Mouse (Mus musculus): ENCODE results near the gene Rxra. TPM values are rescaled to one million over a fixed set of nuclear protein-coding genes. Genes with fewer than 3 reads are reported as not detected.

The Rxra gene
- polyA plus RNA-seq, 1 experiment = 0.55 TPM

DNA sequence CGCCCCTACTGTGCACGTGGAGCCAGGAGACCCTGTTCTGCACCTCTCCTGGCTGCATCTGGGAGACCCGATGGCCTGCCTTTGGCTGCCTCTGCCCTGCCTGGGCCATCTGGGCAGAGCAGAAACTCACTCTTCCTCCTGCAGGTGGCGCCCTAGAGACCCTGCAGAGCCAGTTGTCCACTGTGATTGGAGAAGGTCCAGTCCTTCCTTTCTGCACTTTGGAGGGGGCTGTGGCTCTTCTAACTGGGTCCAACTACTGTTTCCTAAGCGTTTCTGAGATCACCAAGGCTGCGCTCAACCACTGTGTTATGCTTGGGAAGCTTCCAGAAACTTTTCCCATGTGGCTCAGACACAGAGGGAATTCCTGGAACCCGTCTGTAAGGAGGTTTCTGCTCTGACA lies 95.7 kb downstream of the Rxra start:
- TF ChIP-seq GATA1 (IDR thresholded peaks at IDR 0.05; ENCODE audit: low read length) = no peak
- no peak for TF ChIP-seq TAL1 (IDR thresholded peaks at IDR 0.05; ENCODE audit: low read length)
- no peak overlapping the region for H3K4me3 ChIP-seq (replicated peaks)
- H3K9me3 ChIP-seq (ENCODE audit: control insufficient read depth, low read length) = no peaks in the 10 kb centered on the region
- no peaks in the 10 kb centered on the region for H3K27me3 ChIP-seq (ENCODE audit: control insufficient read depth)
- H3K4me1 ChIP-seq (ENCODE audit: control insufficient read depth) = no peaks in the 10 kb centered on the region
- no peaks in the 10 kb centered on the region for H3K36me3 ChIP-seq (ENCODE audit: control insufficient read depth)

DNA sequence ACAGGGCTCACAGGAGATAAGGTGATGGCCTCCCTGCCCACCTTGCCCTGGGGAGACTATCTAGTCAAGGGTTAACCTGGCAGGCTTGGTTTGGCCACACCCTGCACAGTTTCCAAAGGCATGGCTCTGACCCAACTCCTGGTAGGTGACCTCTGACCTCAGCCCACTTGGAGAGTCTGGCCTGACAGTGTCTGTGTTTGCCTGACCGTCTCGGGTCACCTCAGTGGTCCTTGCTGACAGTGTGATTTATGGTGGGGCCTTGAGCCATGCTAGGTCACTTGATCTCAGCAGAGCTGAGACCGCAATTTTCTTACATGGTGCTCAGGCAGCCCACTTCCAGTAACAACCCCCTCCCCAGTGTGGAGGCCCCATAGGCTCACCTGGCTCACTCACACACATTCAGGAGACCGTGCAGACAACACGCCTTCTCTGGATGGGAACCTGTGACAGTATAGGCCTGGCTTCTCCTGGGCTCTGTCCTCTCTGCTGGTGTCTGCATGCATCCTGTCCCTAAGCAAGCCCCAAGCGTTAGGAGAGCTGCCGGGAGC lies 96.7 kb downstream of the Rxra start:
- Histone ChIP-seq H3K27me3 (ENCODE audit: control insufficient read depth) (no peaks in the 10 kb centered on the region), H3K9me3 (ENCODE audit: control insufficient read depth, low read length) (no peaks in the 10 kb centered on the region), H3K4me1 (ENCODE audit: control insufficient read depth) (no peaks in the 10 kb centered on the region), H3K36me3 (ENCODE audit: control insufficient read depth) (no peaks in the 10 kb centered on the region), H3K4me3 (replicated peaks) (no peak overlapping the region)
- TF ChIP-seq TAL1 (IDR thresholded peaks at IDR 0.05; ENCODE audit: low read length) (no peak), GATA1 (IDR thresholded peaks at IDR 0.05; ENCODE audit: low read length) (no peak)

DNA sequence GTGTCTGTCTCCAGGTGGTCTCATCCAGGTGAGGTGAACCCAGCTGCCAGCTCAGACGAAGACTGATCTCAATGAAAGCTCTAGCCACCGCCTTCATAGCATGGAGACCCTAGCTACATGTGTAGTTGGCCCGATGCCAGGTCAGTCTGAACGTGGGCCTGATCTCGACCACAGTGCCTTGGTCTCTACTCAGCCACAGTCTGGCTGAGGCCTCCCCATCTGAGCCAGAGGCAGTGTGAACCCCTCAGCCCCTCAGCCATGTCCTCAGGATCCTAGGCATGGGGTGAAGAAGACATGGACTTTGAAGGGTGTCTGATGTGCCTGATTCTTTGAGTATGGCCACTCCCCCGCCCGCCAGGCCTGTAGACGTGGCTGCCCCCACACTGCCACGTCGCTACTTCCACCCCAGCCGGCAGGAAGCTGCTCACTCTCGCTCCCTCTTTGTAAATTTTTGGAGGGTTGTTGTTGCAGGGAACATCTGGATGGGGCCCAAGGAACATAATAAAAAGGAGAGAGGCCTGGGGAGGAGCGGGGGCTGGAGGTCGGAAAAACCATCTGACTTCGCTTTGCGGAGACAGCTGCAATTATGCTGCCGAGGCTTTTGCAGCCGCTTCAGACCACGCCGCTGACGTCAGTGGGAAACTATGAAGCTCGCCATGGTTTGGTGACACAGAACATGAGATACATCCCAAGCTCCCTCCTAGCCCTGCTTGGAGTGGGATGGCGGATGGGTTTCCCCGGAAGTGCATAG lies 97.9 kb downstream of the Rxra start:
- Histone ChIP-seq H3K4me1 (ENCODE audit: control insufficient read depth) (no peaks in the 10 kb centered on the region), H3K4me3 (replicated peaks) (no peak overlapping the region), H3K36me3 (ENCODE audit: control insufficient read depth) (no peaks in the 10 kb centered on the region), H3K27me3 (ENCODE audit: control insufficient read depth) (no peaks in the 10 kb centered on the region), H3K9me3 (ENCODE audit: control insufficient read depth, low read length) (no peaks in the 10 kb centered on the region)
- TF ChIP-seq TAL1 (IDR thresholded peaks at IDR 0.05; ENCODE audit: low read length) = no peak
- no peak for TF ChIP-seq GATA1 (IDR thresholded peaks at IDR 0.05; ENCODE audit: low read length)

GRCm38 (mm10) chr2:27775006-27775405 lies 98.8 kb downstream of the Rxra start:
- H3K36me3 ChIP-seq (ENCODE audit: control insufficient read depth) = no peaks in the 10 kb centered on the region
- TF ChIP-seq GATA1 (IDR thresholded peaks at IDR 0.05; ENCODE audit: low read length) (no peak), TAL1 (IDR thresholded peaks at IDR 0.05; ENCODE audit: low read length) (no peak)
- H3K9me3 ChIP-seq (ENCODE audit: control insufficient read depth, low read length) = no peaks in the 10 kb centered on the region

DNA sequence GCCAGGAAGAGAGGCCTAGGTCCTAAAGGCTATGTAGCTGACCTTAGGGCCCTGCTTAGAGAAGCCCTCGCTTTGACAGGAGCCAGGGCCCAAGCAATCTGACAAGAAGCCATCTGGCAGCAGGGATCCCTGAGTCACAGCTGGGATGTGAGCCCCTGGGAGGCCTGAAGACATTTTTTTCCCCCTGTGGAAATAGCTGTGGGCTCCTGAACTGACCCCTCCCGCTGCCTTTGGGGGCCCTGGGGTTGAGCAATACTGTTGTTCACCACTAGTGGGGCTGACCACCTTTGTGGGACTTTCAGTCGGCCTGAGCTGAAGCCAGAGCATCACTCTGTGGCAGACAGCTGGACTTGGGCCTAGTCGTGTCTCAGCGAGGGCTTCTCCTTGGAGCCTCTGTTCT lies 99.4 kb downstream of the Rxra start:
- Histone ChIP-seq H3K36me3 (ENCODE audit: control insufficient read depth) (no peaks in the 10 kb centered on the region), H3K27me3 (ENCODE audit: control insufficient read depth) (no peaks in the 10 kb centered on the region), H3K9me3 (ENCODE audit: control insufficient read depth, low read length) (no peaks in the 10 kb centered on the region), H3K4me1 (ENCODE audit: control insufficient read depth) (no peaks in the 10 kb centered on the region), H3K4me3 (replicated peaks) (no peak overlapping the region)
- TF ChIP-seq GATA1 (IDR thresholded peaks at IDR 0.05; ENCODE audit: low read length) = no peak
- TF ChIP-seq TAL1 (IDR thresholded peaks at IDR 0.05; ENCODE audit: low read length) = no peak

More at GRCm38 (mm10) chr2:27775006-27775405, 98.8 kb downstream of the Rxra start:
- Histone ChIP-seq H3K4me1 (ENCODE audit: control insufficient read depth) (no peaks in the 10 kb centered on the region), H3K27me3 (ENCODE audit: control insufficient read depth) (no peaks in the 10 kb centered on the region), H3K4me3 (replicated peaks) (no peak overlapping the region)

- Histone ChIP-seq H3K9me3 (ENCODE audit: control insufficient read depth, low read length) (no peaks in the 10 kb centered on the region), H3K27me3 (ENCODE audit: control insufficient read depth) (no peaks in the 10 kb centered on the region), H3K36me3 (ENCODE audit: control insufficient read depth) (no peaks in the 10 kb centered on the region), H3K4me3 (replicated peaks) (no peak overlapping the region), H3K4me1 (ENCODE audit: control insufficient read depth) (no peaks in the 10 kb centered on the region)
- no peak for TF ChIP-seq TAL1 (IDR thresholded peaks at IDR 0.05; ENCODE audit: low read length)
- TF ChIP-seq GATA1 (IDR thresholded peaks at IDR 0.05; ENCODE audit: low read length) = no peak
Observed at GRCm38 (mm10) chr2:27777756-27778155, 101.5 kb downstream of the Rxra start.

GRCm38 (mm10) chr2:27778289-27778688 lies 102.0 kb downstream of the Rxra start:
- Histone ChIP-seq H3K9me3 (ENCODE audit: control insufficient read depth, low read length) (no peaks in the 10 kb centered on the region), H3K4me1 (ENCODE audit: control insufficient read depth) (no peaks in the 10 kb centered on the region), H3K4me3 (replicated peaks) (no peak overlapping the region), H3K36me3 (ENCODE audit: control insufficient read depth) (no peaks in the 10 kb centered on the region), H3K27me3 (ENCODE audit: control insufficient read depth) (no peaks in the 10 kb centered on the region)
- TF ChIP-seq TAL1 (IDR thresholded peaks at IDR 0.05; ENCODE audit: low read length) (no peak), GATA1 (IDR thresholded peaks at IDR 0.05; ENCODE audit: low read length) (peak; percentile 60)

DNA sequence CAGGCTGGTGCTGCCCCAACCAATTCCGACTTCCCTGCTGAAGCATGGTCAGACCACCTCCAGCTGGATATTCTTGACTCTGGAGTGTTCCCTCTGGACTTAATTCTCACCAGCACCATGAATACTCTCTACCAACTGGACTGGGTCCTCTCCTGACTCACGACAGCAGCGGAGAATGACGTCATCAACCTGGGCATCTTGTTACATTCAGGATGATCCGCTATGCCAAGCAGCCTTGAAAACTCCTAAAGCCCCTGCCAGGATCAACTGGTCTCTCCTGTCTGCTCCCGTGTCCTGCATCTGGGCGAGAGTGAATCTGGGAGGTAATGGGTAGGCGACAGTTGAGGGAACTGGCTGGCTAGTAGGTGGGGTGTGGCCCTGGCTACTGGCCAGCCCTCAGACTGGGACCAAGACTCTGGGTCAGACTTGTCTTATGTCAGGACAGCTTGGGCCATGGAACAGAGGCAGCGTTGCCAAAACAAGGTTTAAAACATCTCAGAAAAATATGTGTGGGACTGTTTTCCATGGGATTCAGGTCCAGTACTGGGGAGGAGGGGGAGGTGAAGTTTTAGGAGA lies 103.1 kb downstream of the Rxra start:
- Histone ChIP-seq H3K4me1 (ENCODE audit: control insufficient read depth) (no peaks in the 10 kb centered on the region), H3K36me3 (ENCODE audit: control insufficient read depth) (no peaks in the 10 kb centered on the region), H3K27me3 (ENCODE audit: control insufficient read depth) (no peaks in the 10 kb centered on the region), H3K4me3 (replicated peaks) (no peak overlapping the region), H3K9me3 (ENCODE audit: control insufficient read depth, low read length) (no peaks in the 10 kb centered on the region)
- TF ChIP-seq TAL1 (IDR thresholded peaks at IDR 0.05; ENCODE audit: low read length) = no peak
- TF ChIP-seq GATA1 (IDR thresholded peaks at IDR 0.05; ENCODE audit: low read length) = no peak

GRCm38 (mm10) chr2:27780162-27780561 lies 103.9 kb downstream of the Rxra start:
- Histone ChIP-seq H3K27me3 (ENCODE audit: control insufficient read depth) (no peaks in the 10 kb centered on the region), H3K9me3 (ENCODE audit: control insufficient read depth, low read length) (no peaks in the 10 kb centered on the region), H3K36me3 (ENCODE audit: control insufficient read depth) (no peaks in the 10 kb centered on the region), H3K4me1 (ENCODE audit: control insufficient read depth) (no peaks in the 10 kb centered on the region), H3K4me3 (replicated peaks) (no peak overlapping the region)
- TF ChIP-seq TAL1 (IDR thresholded peaks at IDR 0.05; ENCODE audit: low read length) = no peak
- no peak for TF ChIP-seq GATA1 (IDR thresholded peaks at IDR 0.05; ENCODE audit: low read length)
